Mouse (Mus musculus): ENCODE data around the gene Dhdh.

GRCm38 (mm10) chr7:45494548-45494947 lies 5.9 kb upstream of the Dhdh start:
- TF ChIP-seq CTCF (IDR thresholded peaks at IDR 0.05; ENCODE audit: low read depth, low read length), result no peak
- no peak for TF ChIP-seq POLR2AphosphoS5 (IDR thresholded peaks at IDR 0.05; ENCODE audit: insufficient replicate concordance, low read depth, low read length)
- TF ChIP-seq GATA1 (IDR thresholded peaks at IDR 0.05; ENCODE audit: borderline replicate concordance, low read length), result no peak
- no peak for TF ChIP-seq TAL1 (conservative IDR thresholded peaks at IDR 0.05; ENCODE audit: low read depth, low read length)
- TF ChIP-seq GATA2 (IDR thresholded peaks at IDR 0.05; ENCODE audit: borderline replicate concordance, low read depth, low read length), result no peak
